Mouse (Mus musculus): ENCODE results near the gene 2310057J18Rik.
"Not testable (repeated sequence)": the region's sequence is repeated elsewhere in the genome, so short reads cannot be mapped to it uniquely, and the experiment has no call there.

The 2310057J18Rik gene

GRCm38 (mm10) chr10:28986203-28986602 is at the start of gene 2310057J18Rik:
Gene 2310057J18Rik, minus strand, starts transcription at chr10:28986303.
- in situ Hi-C loops (cut with MboI, MseI), result no loop called here

GRCm38 (mm10) chr10:29029960-29030359 is 43.9 kb upstream of the 2310057J18Rik start:
- in situ Hi-C loops (cut with MboI, MseI), result not testable (repeated sequence)

- in situ Hi-C loops (cut with MboI, MseI), result no loop called here
These were observed 33.6 kb upstream of the 2310057J18Rik start for GRCm38 (mm10) chr10:29019496-29020270.

GRCm38 (mm10) chr10:28997776-28998175 is 11.7 kb upstream of the 2310057J18Rik start:
- in situ Hi-C loops (cut with MboI, MseI), result no loop called here

- in situ Hi-C loops (cut with MboI, MseI), result no loop called here
These were observed 2.9 kb upstream of the 2310057J18Rik start for GRCm38 (mm10) chr10:28988990-28989389.

GRCm38 (mm10) chr10:28968189-28968588 is 17.9 kb downstream of the 2310057J18Rik start:
- in situ Hi-C loops (cut with MboI, MseI), result no loop called here

GRCm38 (mm10) chr10:28955138-28955537 is 31.0 kb downstream of the 2310057J18Rik start:
- in situ Hi-C loops (cut with MboI, MseI), result loop anchor here (10.0 kb wide), 1 partner anchor 50 kb away; no protein-coding TSS in a partner anchor

GRCm38 (mm10) chr10:28954515-28954914 is 31.6 kb downstream of the 2310057J18Rik start:
- in situ Hi-C loops (cut with MboI, MseI), result loop anchor here (10.0 kb wide), 1 partner anchor 50 kb away; no protein-coding TSS in a partner anchor
